Mouse (Mus musculus) gastrocnemius, adult 2 months (tissue): ENCODE data around the gene Ube2e3. TPM values are rescaled to one million over a fixed set of nuclear protein-coding genes. Genes with fewer than 3 reads are reported as not detected.
A peak's percentile ranks its signal among the peaks of the same experiment; 100 is the strongest.

Source experiments
- DNase-seq: peaks from one replicate; pipeline ENCODE4 v3.0.0; 2022
- H3K27ac ChIP-seq: fragments of 200-600 bp; 2 replicates; pipeline ENCODE4 v1.8.1; 2022; ENCODE audit warnings: mild to moderate bottlenecking
- H3K4me3 ChIP-seq: fragments of 200-600 bp; 2 replicates; pipeline ENCODE4 v1.8.1; 2022; ENCODE audit warnings: mild to moderate bottlenecking, moderate library complexity
- CTCF ChIP-seq: fragments of 200-600 bp; IDR thresholded peaks from 2 replicates; pipeline ENCODE4 v1.8.1; 2022; ENCODE audit warnings: antibody characterized with exemption, mild to moderate bottlenecking, moderate library complexity
- intact Hi-C: fragments of 180-260 bp; cut with DNase I; formaldehyde crosslinking; loops from one replicate; pipeline ENCODE4 v1.15.1; 2025
- long read RNA-seq, 2 experiments: library from polyadenylated mRNA; stranded (forward); transcript quantifications; one replicate each; pipeline ENCODE4 v2.0.0; 2021
- total RNA-seq, 2 experiments: library from RNA; stranded (reverse); gene quantifications; 2 replicates each; pipeline ENCODE4 v1.2.3; 2021

The Ube2e3 gene
- total RNA-seq: 10 to 100 TPM; 24.4 to 29.9 TPM
- long read RNA-seq, experiment 1, transcript Ube2e3-201 (6 exons, 2,249 nt): major isoform, 53 of 54 reads
- long read RNA-seq, experiment 1, partial matches to known transcripts: 1 of 54 reads
- long read RNA-seq, experiment 1, other reads (novel, unspliced or antisense): 0 of 54 reads
- long read RNA-seq, experiment 2, transcript Ube2e3-201 (6 exons, 2,249 nt): major isoform, 44 of 46 reads
- long read RNA-seq, experiment 2, partial matches to known transcripts: 0 of 46 reads
- long read RNA-seq, experiment 2, other reads (novel, unspliced or antisense): 2 of 46 reads

DNA sequence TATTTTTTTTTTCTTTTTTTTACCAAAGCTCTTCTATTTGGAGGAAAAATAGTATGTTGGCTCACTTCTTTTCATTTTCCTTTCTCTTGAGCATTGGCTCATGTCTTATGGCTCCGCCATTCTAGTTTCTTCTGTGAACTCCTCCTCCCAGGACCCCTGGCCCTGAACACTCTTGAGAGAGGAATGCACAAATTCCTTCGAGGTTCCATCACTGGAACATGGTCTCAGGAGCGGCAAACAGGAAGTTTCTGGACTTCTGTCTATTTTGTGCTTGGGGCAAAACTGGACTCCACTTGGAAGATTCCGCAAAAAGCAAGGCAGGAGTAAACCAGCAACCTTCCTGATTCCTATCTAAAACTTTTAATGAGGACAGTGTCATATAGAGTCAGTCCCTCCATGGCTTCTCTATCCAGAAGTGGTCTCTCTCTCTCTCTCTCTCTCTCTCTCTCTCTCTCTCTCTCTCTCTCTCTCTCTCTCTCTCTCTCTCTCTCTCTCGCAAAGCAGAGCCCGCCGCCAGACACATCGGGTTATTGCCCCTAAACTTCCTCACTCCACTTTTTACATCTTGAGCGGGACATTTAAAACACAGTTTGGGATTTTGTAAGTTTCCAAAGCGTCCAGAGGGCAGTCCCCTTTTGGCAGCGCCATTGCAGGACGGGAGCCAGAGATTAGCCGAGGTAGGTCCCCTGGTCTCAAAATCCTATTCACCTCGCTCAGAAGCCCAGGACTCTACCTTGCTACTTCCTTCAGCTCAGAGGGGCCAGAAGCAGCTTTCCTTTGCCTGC, at the start of gene Ube2e3:
TSS of gene Ube2e3 (plus strand) at position 399 of the 785 bp plus-strand sequence.
- Histone ChIP-seq H3K27ac (peak within 1 kb of the TSS; percentile 89), H3K4me3 (peak within 1 kb of the TSS; percentile 89)
- no peak for TF ChIP-seq CTCF
- DNase-seq: no peak
- intact Hi-C loops: no loop called here

DNA sequence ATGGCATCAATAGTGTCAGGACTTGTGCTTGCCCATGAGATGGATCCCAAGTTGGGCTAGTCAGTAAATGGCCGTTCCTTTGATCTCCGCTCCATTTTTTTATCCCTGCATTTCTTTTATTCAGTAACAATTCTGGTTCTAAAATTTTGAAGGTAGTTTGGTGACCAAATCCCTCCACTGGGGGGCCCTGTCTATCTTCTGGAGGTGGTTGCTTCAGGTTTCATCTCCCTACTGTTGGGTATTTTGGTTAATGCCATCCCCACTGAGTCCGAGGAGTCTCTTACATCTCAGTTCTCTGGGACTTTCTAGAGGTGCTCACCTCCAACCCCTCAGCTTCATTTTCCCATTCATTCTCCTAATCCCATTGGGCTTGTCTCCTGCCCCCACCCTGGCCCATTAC, 38.0 kb upstream of the Ube2e3 start:
- Histone ChIP-seq H3K27ac (no peak overlapping the region), H3K4me3 (no peak overlapping the region)
- TF ChIP-seq CTCF: no peak
- intact Hi-C loops: no loop called here
- DNase-seq: no peak

DNA sequence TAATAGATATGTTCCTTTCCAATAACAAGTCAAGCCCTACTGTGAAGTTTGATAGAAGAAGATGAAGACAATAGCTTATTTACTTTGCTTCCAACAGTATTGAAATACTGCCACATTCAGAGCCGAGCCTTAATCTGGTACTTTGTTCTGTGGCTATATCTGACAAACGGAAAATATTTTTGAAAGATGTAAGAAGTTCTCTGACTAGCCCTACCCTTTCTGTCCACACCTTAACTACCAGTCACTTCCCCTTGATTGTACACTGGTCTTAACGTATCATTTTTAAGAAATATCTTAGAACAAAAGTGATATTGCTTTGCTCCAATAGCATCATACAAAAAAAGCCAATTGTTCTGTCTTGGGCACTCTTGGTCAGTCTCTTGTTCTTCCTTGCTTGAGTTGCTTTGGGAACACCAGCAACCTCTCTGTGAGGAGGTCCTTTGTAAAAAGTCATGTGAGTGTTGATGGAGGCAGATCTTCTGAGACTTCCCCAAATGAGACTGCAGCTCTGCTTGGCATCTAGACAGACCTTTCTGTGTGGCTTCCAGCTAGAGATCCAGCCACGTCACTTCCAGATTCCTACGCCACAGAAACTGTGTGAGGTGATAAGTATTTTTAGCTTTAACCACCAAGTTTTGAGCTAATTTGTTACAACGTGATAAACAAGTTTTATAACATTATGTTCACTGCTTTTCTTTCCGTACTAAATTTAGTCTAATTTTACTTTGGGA, 26.3 kb upstream of the Ube2e3 start:
- DNase-seq: no peak
- H3K27ac ChIP-seq: no peak overlapping the region
- no peak for TF ChIP-seq CTCF
- intact Hi-C loops: no loop called here
- no peak overlapping the region for H3K4me3 ChIP-seq

DNA sequence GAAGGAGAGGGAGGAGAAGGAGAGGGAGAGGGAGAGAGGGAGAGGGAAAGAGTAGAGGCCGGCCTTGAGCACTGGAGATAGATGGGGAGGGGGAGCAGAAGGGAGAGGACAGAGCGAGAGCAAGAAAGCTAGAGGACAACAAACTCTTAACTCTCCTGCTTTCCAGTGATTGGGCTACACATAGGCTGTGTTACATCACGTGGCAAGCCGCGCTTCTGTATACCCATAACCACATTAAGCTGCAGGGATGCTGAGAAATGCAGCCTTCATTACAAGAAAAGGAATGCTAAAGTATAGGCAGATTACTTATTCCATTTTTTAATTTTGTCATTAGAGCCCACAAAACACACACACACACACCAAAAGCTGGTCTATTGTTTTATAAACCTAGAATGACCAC, 23.6 kb upstream of the Ube2e3 start:
- Histone ChIP-seq H3K27ac (no peak overlapping the region), H3K4me3 (no peak overlapping the region)
- TF ChIP-seq CTCF: no peak
- intact Hi-C loops: no loop called here
- no peak for DNase-seq

DNA sequence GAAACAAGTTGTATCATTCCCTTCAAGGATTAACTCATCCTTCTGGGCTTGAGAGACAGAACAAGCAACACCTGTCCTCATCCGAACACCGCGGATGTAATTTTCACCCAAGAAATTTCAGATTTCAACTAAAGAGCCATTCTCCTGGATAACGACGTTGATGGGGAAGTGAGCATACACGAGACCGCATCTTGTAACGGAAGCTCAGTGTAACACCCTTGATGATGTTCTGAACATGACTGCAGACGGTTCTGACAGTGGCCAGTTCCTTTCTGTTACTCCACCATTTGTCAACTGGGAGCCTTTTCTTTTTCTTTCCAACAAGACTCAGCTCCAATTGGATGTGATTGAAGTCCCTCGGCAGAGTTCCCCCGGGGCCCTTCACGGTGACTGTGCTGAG, 22.6 kb upstream of the Ube2e3 start:
- no peak for TF ChIP-seq CTCF
- Histone ChIP-seq H3K4me3 (no peak overlapping the region), H3K27ac (no peak overlapping the region)
- intact Hi-C loops: no loop called here
- no peak for DNase-seq

DNA sequence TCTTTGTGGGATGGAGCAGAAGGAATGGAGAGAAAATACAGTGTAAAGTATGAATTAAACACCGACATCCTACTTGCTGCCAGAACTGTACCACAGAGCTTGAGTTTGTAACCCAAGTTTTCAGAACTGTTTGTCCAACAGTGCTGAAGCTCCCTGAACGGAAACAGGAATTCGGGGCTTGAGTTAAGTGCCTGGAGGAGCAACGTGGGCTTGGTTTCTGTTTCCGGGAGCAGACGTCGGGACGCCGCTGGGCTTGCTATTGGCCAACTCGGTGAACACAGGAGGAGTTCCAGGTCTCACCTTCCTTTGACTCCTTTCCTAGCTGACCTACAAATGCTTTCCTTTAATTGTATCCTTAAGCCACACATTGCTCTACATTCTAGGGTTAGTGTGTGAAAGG, 22.2 kb upstream of the Ube2e3 start:
- DNase-seq: no peak
- TF ChIP-seq CTCF: no peak
- H3K4me3 ChIP-seq: no peak overlapping the region
- H3K27ac ChIP-seq: no peak overlapping the region
- intact Hi-C loops: no loop called here

DNA sequence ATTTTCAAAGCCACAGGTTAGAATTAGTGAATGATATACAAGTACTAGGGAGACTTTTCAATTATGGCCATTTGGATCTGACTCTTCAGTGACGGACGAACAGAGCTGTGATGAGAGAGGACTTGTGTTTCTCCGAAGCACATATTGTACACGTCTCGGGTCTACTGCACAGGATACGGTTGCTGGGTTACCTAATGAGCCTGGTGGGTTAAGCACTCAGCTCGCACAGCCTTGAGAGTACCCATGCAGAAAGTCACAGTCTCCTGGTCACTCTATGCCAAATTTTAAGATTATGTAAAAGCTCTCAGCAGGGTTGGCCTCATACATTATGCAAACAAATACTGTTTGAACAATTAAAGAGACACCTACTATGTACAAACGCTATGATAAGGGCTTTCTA, 13.6 kb upstream of the Ube2e3 start:
- Histone ChIP-seq H3K4me3 (no peak overlapping the region), H3K27ac (no peak overlapping the region)
- no peak for DNase-seq
- intact Hi-C loops: no loop called here
- TF ChIP-seq CTCF: no peak

DNA sequence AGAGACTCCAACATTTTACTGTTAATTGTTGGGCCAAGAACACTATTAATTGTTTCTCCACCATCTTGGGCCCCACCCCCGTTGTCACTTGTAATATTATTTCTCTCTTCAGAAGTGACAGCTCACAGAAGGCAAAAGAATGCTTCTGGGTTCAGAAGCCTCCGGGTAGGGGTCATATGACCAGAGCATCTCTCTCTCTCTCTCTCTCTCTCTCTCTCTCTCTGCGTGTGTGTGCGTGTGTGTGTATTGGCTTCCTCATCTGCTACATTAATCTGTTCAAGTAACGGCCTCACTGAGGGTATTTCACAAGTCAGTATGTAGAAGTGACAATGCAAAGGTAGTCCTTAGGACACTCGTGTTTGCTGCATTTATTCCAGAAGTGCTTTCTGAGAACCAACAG, 9.3 kb upstream of the Ube2e3 start:
- H3K27ac ChIP-seq: no peak overlapping the region

DNA sequence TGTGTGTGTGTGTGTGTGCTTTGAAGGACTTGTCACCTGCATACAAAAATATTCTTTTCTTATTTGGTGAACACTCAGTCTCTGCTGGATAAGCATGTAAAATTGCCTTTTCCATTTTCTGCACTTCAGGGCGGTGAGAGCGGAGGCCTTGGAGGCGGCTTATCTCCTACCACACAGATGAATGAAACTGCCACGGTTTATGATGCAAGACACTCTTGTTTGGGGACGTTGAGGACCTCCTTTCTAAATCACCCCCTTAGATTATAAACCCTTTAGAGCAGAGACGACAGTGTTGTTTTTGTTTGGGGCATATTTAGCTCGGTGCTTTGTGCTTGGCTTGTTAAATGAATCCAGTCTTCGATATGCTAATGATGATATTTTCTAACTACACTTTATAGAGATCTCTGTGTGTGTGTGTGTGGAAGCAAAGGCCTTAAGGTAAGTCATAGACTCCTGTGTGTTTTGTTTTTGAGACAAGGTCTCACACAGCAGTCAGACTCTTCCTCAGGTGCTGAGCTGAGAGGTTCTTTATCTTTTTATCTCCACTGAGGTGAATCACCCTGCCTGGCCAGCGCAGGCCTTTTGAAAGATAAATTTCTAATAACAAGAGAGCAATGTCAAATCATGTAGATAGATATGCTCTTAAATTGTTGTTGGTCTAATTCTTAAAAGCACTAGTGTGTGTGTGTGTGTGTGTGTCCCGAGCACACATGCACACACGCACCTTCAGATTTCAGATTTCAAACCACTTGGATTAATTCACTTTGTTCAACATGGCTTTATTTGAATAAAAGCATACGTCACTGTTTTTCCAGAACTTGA, 8.4 kb upstream of the Ube2e3 start:
- Histone ChIP-seq H3K4me3 (no peak overlapping the region), H3K27ac (no peak overlapping the region)
- intact Hi-C loops: no loop called here
- DNase-seq: no peak
- no peak for TF ChIP-seq CTCF

More for the DNA sequence above, 9.3 kb upstream of the Ube2e3 start:
- H3K4me3 ChIP-seq: no peak overlapping the region
- no peak for TF ChIP-seq CTCF
- DNase-seq: no peak
- intact Hi-C loops: no loop called here

DNA sequence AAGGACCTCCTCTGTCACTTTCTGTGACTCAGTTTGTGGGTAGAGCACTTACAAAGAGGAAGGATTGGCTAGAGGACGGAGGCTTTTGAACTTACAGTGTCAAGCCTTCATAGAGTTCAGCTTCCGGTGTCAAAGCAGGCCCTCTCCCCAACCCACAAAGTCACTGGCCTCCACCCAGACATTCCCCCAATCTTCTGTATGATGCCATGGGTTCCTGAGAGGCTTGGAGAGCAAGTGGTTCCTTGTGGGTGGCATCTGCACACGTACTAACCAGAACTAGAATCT, 7.9 kb upstream of the Ube2e3 start:
- Histone ChIP-seq H3K4me3 (no peak overlapping the region), H3K27ac (no peak overlapping the region)
- DNase-seq: no peak
- intact Hi-C loops: no loop called here
- TF ChIP-seq CTCF: no peak

DNA sequence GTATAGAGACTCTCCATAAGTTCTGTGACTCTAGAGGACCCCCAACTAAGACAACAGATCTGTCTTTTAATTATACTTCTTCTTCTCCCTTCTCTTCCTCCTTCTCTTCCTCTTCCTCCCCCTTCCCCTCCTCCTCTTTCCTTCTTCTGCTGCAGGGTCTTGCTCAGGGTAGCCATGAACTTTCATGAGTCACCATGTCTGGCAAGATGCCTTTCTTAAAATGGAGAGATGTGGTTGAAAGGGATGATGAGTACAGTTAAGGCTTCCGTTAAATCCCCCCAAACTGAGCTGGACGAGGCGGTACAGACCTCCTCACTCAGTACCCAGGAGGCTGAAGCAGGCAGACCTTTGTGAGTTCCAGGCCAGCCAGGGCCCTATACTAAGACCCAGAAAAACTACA, 3.8 kb upstream of the Ube2e3 start:
- no peak for TF ChIP-seq CTCF
- DNase-seq: no peak
- no peak overlapping the region for H3K27ac ChIP-seq
- H3K4me3 ChIP-seq: no peak overlapping the region
- intact Hi-C loops: no loop called here

DNA sequence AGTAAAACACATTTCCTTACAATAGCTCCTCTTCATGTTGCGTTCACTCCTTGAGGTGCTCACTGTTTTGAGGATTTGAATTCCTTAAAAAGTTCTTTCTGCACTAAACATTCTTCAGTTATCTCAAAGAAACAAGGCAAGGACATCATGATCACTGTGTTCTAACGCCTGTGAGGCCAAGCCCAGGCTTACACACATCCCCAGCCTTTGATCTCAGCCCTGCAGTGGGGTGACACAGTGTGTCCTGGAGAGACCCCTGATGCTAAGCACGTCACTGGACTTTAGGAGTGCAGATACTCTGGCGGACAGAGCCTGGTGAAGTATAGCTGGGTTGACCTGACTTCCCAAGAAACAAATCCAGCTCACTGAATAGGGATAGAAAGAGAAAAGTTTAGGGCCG, 3.1 kb upstream of the Ube2e3 start:
- DNase-seq: no peak
- H3K4me3 ChIP-seq: no peak overlapping the region
- intact Hi-C loops: no loop called here
- no peak for TF ChIP-seq CTCF
- H3K27ac ChIP-seq: no peak overlapping the region

DNA sequence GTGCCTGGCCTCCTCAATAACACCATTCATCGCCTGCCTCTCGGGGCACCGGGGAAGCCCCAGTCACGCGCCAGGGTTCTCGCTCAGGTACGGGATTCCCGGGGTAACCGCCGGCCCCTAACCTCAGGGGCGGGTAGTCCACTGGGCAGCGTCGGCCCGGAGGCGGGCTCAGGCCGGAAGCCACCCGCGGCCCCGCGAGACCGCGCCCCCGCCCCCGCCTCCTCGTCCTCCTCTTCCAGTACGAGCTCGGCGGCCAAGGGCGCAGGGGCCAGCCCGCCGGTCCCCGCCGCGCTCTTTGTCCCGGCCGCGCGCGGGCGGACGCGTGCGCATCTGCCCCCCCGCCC, 559 bp downstream of the Ube2e3 start:
- peak overlapping the region; percentile 89 for H3K27ac ChIP-seq
- DNase-seq: peak; percentile 89
- intact Hi-C loops: no loop called here
- TF ChIP-seq CTCF: no peak
- H3K4me3 ChIP-seq: peak overlapping the region; percentile 89
